Mouse (Mus musculus): Measurements from ENCODE around the gene Cenpu. TPM values are rescaled to one million over a fixed set of nuclear protein-coding genes. Genes with fewer than 3 reads are reported as not detected.

The Cenpu gene
- 1 to 10 TPM; 1.4 to 2.1 TPM for total RNA-seq (2021)
- long read RNA-seq, partial matches to known transcripts = 0 of 1 reads
- long read RNA-seq, other reads (novel, unspliced or antisense) = 1 of 1 reads

DNA sequence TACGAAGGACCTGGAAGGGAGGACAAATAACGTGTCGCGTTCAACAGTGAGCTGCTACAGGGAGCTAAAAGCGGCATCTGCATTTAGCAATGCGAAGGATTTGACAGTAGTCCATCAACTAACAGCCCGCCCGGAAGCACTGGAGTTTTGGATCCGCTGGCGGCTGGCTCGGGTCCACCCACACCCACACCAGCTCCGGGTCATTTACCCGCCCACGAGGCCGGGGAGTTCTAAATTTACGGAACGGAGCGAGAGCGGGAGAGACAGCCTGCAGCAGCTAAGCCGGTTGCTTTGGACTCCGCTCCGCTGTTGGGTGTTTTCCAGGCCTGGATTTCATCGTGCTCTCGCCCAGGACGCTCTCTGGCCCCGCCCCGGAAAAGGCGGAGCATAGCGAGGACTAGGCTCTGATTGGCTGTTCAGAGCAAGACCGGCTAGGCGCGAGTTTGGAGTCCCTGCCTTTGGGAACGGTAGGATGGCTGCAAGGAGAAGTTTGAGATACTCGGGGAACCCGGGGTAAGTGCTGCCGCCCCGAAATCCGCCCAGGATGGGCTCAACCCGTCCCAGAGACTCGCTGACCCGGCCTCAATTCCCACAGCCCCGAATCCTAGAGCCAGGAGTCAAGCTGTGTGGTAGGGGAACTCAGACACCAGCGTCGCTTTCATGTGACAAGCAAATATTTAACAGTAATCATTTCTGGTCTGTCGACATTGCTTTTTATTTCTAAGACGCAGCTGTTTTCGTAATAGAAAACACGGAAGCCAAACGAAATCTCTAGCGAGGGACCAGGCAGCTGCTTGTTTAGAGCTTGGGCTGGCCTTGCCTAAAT is at the start of gene Cenpu:
Cenpu (plus strand) TSS at position 414 of the 826 bp plus-strand sequence.
- peak; percentile 100 for DNase-seq (ENCODE audit: low spot score in 2 of 2)

DNA sequence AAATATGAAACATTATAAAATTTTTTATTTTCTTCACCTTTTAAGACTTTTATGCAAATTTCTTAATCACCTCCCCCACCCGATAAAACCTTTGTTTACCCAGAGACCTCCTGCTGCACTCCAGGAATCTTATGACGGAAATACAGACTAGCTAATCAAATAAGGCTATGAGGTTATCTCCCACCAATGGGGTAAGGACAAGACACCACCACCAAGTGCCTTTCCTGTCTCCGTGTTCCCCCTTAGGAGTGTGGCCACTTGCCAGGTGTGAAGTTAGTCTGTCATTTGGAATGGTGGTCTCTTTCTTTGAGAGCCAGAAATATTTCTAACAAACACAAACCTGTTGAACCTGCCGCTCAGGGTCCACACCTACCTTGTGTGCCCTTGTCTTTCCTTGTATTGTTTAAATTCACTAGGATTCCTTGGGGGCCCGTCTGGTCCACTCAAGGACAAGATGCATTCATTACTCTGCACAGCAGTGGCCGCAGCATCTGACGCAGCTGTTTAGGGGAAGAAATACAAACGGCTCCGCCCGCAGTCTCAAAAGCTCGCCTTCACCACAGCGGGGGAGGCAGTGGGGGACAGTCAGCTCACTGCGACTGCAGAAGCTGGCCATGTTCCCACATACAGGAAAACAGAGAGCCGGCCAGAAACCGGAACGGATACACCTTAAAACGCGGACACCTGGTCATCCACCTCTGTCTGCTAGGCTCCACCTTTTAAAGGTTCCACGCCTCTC is 49.3 kb upstream of the Cenpu start:
- no peak for DNase-seq (ENCODE audit: low spot score in 2 of 2)

DNA sequence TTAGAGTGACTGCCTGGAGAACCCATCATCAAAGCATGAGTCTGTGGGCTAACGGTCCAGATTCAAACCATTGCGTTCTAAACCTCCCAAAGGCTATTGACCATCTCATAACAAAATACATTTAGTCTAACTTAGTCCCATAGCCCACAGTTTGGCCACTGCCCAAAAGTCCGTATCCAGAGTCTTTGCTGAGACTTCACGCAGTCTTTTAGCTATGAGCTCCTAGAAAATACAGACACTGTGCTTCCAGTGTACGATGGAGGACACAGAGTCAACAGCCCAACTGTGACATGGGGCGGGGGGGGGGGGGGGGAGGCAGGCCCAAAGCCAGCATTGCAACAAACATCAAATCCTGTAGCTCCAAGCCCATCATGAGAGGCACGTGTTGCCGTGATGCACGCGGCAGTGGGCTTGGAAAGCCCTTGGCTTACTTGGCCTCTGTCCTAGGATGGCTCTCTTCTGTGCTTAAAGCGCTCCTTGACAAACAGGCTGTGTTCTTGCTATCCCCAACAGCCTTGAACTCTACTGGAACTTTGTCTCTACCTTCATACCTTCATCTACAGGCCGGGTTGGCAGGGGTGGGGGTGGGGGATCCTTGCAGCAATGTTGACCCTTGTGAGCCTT is 48.6 kb upstream of the Cenpu start:
- DNase-seq (ENCODE audit: low spot score in 2 of 2) = no peak

DNA sequence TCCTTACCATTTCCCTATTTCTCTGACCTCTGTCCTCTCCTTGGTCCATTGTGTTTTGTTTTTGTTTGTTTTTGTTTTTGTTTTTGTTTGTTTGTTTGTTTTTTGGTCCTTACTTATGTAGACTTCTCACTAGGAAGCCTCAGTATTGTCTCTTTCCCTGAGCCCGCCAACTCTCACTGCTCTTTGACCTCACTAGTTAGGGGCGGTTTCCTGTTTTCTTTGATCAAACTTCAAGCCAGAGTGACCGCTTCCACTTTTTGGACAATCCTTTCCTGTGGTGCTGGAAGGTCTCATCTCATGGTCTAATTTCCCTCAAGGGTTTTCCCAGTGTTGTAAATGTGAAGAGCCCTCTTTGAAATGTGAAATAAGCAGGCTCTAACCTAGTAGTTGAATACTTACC is 47.6 kb upstream of the Cenpu start:
- DNase-seq (ENCODE audit: low spot score in 2 of 2) = no peak

DNA sequence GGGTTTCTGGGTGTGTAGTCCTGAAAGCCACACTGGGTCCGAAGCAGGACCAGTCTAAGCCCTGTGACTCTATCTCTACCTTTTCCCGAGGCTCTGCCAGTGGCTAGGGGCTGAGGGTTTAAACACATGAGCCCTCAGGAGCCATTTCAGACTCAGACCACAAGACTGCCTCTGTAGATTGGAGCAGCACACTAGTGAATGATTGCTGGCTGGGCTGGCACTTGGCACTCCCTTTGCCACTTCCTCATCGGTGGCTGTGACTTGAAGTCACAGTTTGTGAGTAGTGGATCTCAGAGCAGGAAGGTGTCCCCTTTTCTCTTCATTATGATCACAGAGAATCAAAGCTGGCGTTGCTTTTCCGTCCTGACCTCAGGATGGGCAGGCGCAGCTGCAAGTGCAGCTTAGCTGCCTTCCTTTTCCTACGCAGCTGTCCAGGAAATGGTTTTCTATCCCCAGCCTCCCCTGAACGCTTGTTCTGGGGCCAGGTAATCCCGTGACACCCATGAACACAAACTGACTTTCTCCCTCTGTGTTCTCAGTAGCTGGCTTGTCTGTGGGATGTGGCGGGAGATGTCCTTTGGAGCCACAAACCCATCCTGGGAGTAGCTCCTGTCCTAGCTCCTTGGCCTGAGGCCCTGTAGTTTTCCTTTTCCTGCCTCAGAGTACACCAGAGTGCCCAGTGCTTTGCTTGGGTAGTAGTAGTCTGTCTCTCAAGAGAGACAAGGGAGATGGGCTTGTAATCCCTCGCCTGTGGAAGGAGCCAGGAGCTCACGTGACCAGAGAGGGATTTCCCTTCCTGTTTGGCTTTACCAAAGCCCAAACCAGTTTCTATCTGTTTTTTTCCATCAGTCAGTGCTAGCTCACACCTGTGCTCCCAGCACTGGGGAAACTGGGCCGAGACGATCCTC is 43.1 kb upstream of the Cenpu start:
- DNase-seq (ENCODE audit: low spot score in 2 of 2) = no peak

DNA sequence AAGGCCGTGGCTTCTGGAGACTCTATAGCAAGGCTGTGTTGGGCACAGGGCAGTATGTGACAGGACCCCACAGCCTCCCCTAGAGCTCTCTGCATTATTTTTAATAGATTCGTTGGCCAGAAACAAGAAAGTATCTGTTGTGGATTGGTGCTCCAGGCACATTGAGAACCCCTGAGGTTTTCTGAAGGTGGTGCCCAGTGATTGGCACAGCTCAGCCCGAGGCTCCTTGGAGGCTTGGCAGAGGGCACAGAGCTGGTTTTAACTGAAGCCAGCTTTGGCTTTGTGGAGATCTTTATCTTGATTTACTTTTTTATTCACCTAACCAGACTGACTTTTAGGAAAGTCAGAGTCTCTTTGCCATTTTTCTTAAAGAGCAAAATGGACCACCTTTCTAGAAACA is 42.4 kb upstream of the Cenpu start:
- no peak for DNase-seq (ENCODE audit: low spot score in 2 of 2)

DNA sequence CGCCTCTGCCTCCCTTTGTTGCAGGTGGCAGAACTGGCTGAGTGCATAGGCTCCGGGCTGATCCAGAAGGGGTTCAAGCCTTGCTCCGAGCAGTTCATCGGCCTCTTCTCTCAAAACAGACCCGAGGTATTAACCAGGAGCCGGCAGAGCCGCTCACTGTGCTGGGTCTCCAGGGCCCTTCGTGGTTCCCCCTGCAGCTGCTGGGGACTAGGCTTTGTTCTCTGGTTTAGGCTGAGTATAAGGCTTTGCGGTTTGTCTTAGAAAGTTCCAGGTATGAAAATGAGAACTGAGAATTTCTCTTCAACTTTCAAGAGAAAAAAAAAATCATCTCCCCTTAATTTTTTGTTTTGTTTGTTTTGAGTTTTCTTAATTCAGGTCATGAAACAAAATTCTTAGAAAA is 40.5 kb upstream of the Cenpu start:
- DNase-seq (ENCODE audit: low spot score in 2 of 2) = no peak

DNA sequence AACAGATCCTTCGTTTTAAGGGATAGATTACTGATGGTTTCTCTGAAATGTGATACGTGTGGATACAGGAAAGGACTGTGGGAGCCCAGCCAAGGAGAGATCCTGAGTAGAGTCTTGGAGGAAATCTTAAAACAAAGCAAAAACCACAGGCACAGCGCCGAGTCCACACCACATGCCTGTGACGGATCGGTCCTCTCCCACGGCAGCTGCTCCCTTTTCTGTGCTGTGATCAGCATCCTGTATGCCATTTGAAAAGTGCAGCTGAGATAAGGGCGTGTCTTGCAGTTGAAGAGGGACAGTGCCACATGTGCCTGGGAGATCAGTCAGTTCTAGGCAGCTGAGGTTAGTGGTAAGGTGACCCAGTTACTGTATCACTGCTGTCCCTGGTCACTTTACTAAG is 39.3 kb upstream of the Cenpu start:
- DNase-seq (ENCODE audit: low spot score in 2 of 2) = peak in 1 of 2 experiments; percentile 23

DNA sequence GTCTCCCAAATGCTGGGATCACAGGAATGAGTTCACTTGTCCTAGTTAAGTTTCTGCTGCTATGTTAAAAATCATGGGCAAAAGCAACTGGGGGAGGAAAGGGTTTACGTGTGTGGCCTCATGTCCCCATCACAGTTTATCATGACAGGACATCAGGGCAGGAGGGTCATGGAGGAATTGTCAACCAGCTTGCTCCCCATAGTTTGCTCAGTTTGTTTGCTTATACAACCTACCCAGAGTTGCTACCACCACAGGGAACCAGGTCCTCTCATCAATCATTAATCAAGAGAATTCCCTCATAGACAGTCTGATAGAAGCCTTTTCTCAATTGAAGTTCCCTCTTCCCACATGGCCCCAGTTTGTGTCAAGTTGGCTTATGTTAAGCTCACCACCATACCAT is 37.8 kb upstream of the Cenpu start:
- no peak for DNase-seq (ENCODE audit: low spot score in 2 of 2)

DNA sequence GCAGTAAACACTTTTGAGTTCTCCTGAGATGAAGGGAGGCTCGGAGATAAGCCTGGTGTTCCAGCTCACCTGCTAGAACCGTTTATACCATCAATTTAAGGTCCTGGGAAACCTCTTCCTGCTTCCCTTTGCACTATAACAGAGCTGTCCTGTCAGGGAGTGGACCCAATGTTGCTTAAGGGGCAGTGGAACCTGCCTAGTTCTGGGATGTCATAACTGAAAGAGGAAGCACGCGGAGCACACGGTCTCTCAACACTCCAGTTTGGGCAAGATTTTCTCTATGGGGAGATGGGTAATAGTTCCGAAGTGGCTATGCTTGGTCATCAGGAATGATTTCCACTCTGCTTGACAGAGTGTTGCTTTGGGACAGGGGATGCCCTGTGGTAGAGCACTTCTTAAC is 31.2 kb upstream of the Cenpu start:
- DNase-seq (ENCODE audit: low spot score in 2 of 2) = no peak

DNA sequence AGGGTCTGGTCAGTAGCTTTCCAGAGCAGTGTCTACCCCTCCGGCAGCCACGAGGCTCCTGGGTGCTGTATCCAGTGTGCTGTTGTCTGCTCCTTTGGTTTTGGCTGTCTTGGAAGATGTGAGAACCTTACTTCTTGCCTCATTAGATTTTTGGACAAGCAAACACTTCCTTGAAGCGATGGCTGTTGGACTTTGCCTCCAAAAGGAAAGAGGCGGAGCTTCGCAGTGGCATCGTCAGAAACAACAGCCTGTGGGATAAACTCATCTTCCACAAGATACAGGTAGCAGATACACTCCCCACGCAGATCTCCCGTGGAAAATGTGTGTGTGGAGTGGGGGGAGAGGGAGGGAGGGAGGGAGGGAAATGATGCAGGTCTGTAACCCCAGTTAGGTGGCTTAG is 25.7 kb upstream of the Cenpu start:
- DNase-seq (ENCODE audit: low spot score in 2 of 2) = no peak

DNA sequence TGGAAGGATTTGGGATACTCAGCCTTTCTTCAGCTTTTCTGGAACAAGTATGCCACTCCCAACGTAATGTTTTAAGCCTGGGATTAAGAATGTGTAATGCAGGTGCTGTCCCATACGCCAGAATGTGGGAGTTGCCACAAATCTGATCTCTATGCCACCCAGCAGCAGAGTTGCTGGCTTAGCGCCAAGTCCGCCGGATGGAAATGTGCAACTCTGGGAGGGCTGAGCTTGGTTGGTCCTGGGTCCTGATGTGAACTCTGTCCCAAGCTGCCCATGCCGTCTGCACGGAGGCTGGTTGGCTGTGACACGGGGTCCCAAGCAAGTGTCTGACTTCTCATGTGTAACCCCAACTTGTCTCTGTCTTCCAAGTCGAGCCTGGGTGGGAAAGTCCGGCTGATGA is 25.0 kb upstream of the Cenpu start:
- DNase-seq (ENCODE audit: low spot score in 2 of 2) = no peak

DNA sequence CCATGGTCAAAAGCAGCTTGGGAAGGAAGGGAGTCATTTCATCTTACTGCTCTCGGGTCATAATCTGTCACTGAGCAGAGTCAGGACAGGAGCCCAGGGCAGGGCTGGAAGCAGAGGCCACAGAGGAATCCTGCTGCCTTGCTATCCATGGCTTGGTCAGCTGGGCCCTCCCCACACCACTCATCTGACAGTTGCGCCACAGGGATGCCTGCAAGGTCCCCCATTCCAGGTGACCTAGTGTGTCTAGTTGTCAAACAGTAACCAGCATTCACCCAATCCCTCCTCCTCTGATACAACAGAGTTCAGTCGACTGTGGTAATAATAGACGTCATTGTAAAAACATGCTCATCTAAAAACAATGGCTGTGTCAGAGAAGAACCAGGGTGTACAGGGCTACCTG is 22.3 kb upstream of the Cenpu start:
- DNase-seq (ENCODE audit: low spot score in 2 of 2) = no peak

DNA sequence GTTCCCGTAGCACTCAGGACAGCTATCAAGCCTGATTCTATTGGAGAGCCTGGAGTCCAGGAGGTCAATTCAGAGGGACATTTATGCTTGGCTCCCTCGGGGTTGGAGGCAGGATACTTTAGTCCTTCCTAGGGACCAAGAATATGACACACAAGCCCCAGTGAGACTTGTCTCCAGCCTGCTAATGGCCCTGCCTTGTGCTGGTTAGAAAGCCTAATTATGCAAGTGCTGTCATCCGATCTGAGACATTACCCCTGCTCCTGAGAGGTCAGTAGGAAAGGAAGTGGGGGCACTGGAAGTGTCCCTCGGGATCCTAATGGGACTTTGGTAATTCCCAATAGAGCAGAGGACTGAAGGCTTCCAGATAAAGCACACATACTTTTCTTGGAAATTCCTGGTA is 21.3 kb upstream of the Cenpu start:
- DNase-seq (ENCODE audit: low spot score in 2 of 2) = no peak

DNA sequence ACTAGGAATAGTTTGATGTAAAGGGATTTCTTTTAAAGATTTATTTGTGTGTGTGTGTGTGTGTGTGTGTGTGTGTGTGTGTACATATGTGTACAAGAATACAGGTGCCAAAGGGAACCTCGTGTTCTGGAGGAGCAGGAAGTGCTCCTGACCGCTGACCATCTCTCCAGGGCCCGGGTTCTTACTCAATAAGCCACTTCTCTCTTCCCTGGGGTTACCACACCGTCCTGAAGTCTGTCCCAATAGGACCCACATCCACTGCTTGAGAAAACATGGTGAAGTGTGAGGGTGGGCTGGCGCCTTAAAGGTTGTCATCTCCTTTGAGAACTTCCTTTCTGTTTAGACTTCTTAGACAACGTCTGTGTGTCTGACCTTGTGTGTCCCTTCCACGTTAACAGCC is 17.9 kb upstream of the Cenpu start:
- DNase-seq (ENCODE audit: low spot score in 2 of 2) = no peak

DNA sequence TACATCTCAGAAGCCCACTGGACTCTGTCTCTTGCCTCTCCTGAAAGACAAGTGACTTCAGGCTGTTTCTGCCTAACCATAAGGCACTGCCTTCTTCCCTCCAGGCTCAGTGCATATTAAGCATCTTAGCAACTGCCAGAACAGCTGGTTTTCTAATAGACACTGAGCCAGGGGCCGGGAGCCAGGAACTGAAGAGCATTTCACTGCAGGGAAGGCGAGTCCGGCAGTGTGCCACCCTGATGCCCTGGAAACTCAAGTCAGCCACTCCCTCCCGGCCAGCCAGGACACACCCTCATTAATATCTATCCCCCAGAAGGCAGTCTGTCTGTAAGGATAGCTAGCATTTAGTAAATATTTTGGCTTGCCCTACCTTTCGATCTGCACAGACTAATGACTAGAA is 12.1 kb upstream of the Cenpu start:
- peak in 1 of 2 experiments; percentile 19 for DNase-seq (ENCODE audit: low spot score in 2 of 2)

DNA sequence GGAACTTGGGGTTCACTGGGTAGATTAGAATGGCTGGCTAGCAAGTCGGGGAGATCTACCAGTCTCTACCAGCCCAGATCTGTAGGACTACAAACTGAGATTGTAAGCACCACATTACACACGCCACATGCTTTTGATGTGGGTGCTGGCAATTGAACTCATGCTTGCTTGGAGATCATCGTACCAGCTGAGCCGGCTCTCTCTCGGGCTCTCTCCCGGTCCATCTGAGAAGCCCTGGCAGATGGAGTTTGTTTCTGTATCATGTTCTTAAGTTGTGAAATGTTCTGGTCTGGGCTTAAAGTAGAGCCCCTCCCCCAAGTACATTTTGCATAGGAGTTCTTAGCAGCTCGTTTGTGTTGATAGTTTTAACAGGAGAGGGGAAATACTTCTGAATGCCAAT is 8.6 kb upstream of the Cenpu start:
- DNase-seq (ENCODE audit: low spot score in 2 of 2) = peak in 1 of 2 experiments; percentile 31

DNA sequence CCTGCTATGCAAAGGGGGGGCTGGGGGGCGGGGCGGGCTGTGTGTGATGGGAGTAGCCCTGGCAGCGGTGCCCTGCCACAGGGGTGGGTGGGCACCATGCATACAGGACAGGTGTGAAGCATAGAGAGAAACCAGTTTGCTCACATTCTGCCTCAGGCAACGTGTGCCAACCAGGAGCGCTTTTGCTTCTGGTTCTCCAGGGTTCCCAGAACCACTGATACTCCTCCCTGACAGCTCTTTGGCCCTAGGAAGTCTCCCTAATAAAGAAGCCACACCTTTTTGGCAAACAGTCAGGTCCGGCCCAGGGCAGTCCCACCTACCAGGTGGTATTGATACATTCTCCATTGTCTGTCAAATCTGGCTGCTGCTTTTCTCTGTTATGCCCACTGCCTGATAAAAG is 8.2 kb upstream of the Cenpu start:
- DNase-seq (ENCODE audit: low spot score in 2 of 2) = no peak

DNA sequence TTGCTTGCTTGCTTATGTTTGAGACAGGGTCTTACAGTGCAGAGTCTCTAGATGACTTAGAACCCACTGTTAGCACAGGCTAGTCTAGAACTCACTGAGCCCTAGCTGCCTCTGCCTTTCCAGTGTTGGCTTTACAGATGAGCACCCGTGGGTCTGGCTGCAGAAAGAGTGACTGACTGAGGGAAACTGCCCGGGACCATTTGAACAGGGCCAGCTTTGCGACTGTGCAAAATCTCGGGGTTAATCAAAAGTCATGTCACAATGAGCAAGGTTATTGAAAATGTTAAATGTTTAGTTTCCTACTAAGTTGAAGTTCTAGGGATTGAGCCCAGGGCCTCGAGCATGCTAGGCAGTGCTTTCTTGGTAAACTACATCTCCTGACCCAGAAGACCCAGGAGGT is 6.0 kb upstream of the Cenpu start:
- DNase-seq (ENCODE audit: low spot score in 2 of 2) = no peak

DNA sequence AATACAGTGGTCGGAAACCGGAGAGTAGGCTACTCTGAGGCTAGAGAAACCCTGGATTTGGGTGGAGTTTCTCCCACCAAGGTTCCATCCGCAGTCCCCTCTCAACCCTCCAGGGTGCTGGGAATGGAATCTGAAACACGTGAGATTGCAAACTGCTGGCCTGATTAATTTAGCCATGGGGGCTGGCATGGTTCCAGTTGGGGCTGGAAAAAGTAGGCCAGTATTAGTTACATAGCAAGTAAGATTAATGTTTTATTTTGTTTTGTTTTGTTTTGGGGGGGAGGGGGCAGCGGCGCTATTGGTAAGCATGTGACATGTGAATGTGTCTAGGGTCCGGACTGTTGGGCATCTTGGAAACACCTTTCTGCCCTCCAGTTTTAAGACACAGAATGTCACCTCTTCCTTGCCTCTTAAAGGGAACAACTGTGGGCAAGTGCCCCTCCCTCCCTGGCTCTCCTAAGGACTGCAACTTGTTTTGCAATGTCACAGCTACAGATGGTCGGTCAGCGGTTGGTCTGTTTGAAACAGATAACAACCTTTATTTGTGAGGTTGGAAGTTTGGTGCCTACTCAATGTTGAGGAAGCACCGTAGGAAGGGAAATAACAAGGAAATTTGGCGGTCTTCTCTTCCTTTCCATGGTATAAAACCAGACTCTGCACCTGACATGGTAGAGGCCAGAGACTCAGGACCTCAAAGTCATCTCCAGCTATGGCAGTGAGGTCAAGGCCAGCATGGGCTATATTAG is 5.2 kb upstream of the Cenpu start:
- DNase-seq (ENCODE audit: low spot score in 2 of 2) = no peak

All from layer of hippocampus, adult 18-20 months (tissue).